Mouse (Mus musculus): ENCODE measurements around the gene H2-Oa. TPM values are rescaled to one million over a fixed set of nuclear protein-coding genes. Genes with fewer than 3 reads are reported as not detected.
"Not testable (repeated sequence)": the region's sequence is repeated elsewhere in the genome, so short reads cannot be mapped to it uniquely, and the experiment has no call there.

H2-Oa gene
- total and polyA plus RNA-seq, 2 experiments from 2014 or later = 0.31 TPM; not detected in 1

DNA sequence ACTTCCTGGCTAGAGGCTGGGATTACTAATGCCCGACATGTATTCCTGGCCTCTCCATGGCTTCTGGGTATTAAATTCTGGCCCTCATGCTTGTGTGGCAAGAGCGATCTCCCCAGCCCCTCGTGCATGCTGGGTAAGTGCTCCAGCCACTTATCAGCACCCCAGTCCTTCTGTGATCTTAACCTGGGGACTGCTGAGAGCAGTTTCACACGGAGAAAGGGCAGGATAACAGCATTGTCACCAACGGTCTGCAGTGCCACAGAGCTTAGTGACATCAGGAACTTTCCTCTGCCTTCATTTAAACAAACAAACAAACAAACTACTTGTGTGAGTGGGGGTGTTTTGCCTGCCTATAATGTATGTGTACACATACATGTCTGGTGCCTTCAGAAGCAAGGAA lies 48.1 kb downstream of the H2-Oa start:
- Histone ChIP-seq H3K27me3 (ENCODE audit: insufficient read depth, low read length) (peaks cover 33% of the 10 kb centered on the region), H3K4me2 (ENCODE audit: low read depth, low read length) (0 out of 2 replicates have a peak overlapping the region, but pooled peaks have one; percentile 49), H3K4me3 (ENCODE audit: low read length) (no peak overlapping the region), H3K27ac (no peak overlapping the region), H3K9me3 (ENCODE audit: low read length) (no peaks in the 10 kb centered on the region), H3K36me3 (ENCODE audit: insufficient read depth, low read length) (no peaks in the 10 kb centered on the region), H3K4me1 (ENCODE audit: insufficient read depth, low read length) (peaks cover 4% of the 10 kb centered on the region; the same call in 1 of the 2 replicates), H3K9ac (replicated peaks; ENCODE audit: low read length) (no peak overlapping the region)
- TF ChIP-seq CTCF (IDR thresholded peaks at IDR 0.05; ENCODE audit: low read depth) = no peak
- WGBS = 23% methylated on average over 5 of the region's 5 CpGs
- ATAC-seq (no peak), DNase-seq (ENCODE audit: low spot score) (no peak)

GRCm38 (mm10) chr17:34141448-34141847 lies 49.3 kb downstream of the H2-Oa start:
- no peak for TF ChIP-seq CTCF (IDR thresholded peaks at IDR 0.05; ENCODE audit: low read depth)
- Histone ChIP-seq H3K36me3 (ENCODE audit: insufficient read depth, low read length) (no peaks in the 10 kb centered on the region), H3K27ac (no peak overlapping the region), H3K4me1 (ENCODE audit: insufficient read depth, low read length) (peaks cover 4% of the 10 kb centered on the region; the same call in 1 of the 2 replicates), H3K4me3 (ENCODE audit: low read length) (no peak overlapping the region), H3K27me3 (ENCODE audit: insufficient read depth, low read length) (peaks cover 33% of the 10 kb centered on the region), H3K9ac (replicated peaks; ENCODE audit: low read length) (no peak overlapping the region), H3K4me2 (ENCODE audit: low read depth, low read length) (no peak overlapping the region), H3K9me3 (ENCODE audit: low read length) (no peaks in the 10 kb centered on the region)
- ATAC-seq (no peak), DNase-seq (ENCODE audit: low spot score) (no peak)
- WGBS = 43% methylated on average over 4 of the region's 4 CpGs

- Histone ChIP-seq H3K4me1 (ENCODE audit: insufficient read depth, low read length) (peaks cover 4% of the 10 kb centered on the region; the same call in 1 of the 2 replicates), H3K9ac (replicated peaks; ENCODE audit: low read length) (no peak overlapping the region), H3K36me3 (ENCODE audit: insufficient read depth, low read length) (no peaks in the 10 kb centered on the region), H3K27ac (no peak overlapping the region), H3K4me3 (ENCODE audit: low read length) (no peak overlapping the region), H3K27me3 (ENCODE audit: insufficient read depth, low read length) (peaks cover 33% of the 10 kb centered on the region), H3K9me3 (ENCODE audit: low read length) (no peaks in the 10 kb centered on the region), H3K4me2 (ENCODE audit: low read depth, low read length) (no peak overlapping the region)
- 80% methylated on average over 7 of the region's 7 CpGs for WGBS
- no peak for ATAC-seq
- no peak for TF ChIP-seq CTCF (IDR thresholded peaks at IDR 0.05; ENCODE audit: low read depth)
- no peak for DNase-seq (ENCODE audit: low spot score)
Observed at GRCm38 (mm10) chr17:34142456-34143010, 50.4 kb downstream of the H2-Oa start.

DNA sequence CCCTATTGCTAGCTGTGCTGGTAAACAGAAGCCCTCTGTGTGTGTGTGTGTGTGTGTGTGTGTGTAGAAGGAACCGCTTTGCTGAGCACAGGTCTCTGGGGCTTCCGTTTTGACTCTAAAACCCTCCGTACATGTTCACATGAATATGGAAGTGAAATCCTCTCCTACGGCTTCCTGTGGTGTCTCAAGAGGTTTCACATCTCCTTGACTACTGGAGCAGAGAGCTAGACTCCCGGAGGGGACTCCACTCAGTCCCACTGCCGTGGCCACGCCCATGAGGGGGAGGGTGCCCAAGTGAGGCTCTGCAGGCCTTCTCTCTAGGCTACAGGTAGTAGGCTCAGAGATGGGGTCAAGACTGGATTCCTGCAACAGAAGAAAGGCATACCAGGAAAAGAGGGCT lies 50.9 kb downstream of the H2-Oa start, which contains the start of gene H2-DMb2:
TSS of gene H2-DMb2 (plus strand) at position 275 of the 400 bp plus-strand sequence.
- H3K4me2 ChIP-seq (ENCODE audit: low read depth, low read length) = no peak within 1 kb of the TSS
- TF ChIP-seq CTCF (IDR thresholded peaks at IDR 0.05; ENCODE audit: low read depth) = no peak
- peaks cover 4% of the 10 kb centered on the region; the same call in 1 of the 2 replicates for H3K4me1 ChIP-seq (ENCODE audit: insufficient read depth, low read length)
- no peaks in the 10 kb centered on the region for H3K9me3 ChIP-seq (ENCODE audit: low read length)
- ATAC-seq (no peak), DNase-seq (ENCODE audit: low spot score) (no peak)
- H3K27ac ChIP-seq = no peak within 1 kb of the TSS
- no peak within 1 kb of the TSS for H3K4me3 ChIP-seq (ENCODE audit: low read length)
- H3K36me3 ChIP-seq (ENCODE audit: insufficient read depth, low read length) = no peaks in the 10 kb centered on the region
- H3K27me3 ChIP-seq (ENCODE audit: insufficient read depth, low read length) = peaks cover 28% of the 10 kb centered on the region
- no peak within 1 kb of the TSS for H3K9ac ChIP-seq (replicated peaks; ENCODE audit: low read length)
- WGBS = 30% methylated on average over 7 of the region's 7 CpGs

GRCm38 (mm10) chr17:34143461-34143860 lies 51.3 kb downstream of the H2-Oa start:
- WGBS = 62% methylated on average over 5 of the region's 5 CpGs
- H3K27me3 ChIP-seq (ENCODE audit: insufficient read depth, low read length) = peaks cover 24% of the 10 kb centered on the region
- no peak overlapping the region for H3K4me2 ChIP-seq (ENCODE audit: low read depth, low read length)
- ATAC-seq (no peak), DNase-seq (ENCODE audit: low spot score) (no peak)
- H3K9me3 ChIP-seq (ENCODE audit: low read length) = no peaks in the 10 kb centered on the region
- no peak overlapping the region for H3K4me3 ChIP-seq (ENCODE audit: low read length)
- peaks cover 4% of the 10 kb centered on the region; the same call in 1 of the 2 replicates for H3K4me1 ChIP-seq (ENCODE audit: insufficient read depth, low read length)
- no peak overlapping the region for H3K27ac ChIP-seq
- H3K36me3 ChIP-seq (ENCODE audit: insufficient read depth, low read length) = no peaks in the 10 kb centered on the region
- TF ChIP-seq CTCF (IDR thresholded peaks at IDR 0.05; ENCODE audit: low read depth) = no peak
- no peak overlapping the region for H3K9ac ChIP-seq (replicated peaks; ENCODE audit: low read length)

GRCm38 (mm10) chr17:34144221-34144620 lies 52.1 kb downstream of the H2-Oa start:
- WGBS = 93% methylated on average over 4 of the region's 4 CpGs
- ATAC-seq; H3K4me1 ChIP-seq (ENCODE audit: insufficient read depth, low read length): not testable (repeated sequence)

More at GRCm38 (mm10) chr17:34144221-34144620, 52.1 kb downstream of the H2-Oa start:
- peaks cover 17% of the 10 kb centered on the region for H3K27me3 ChIP-seq (ENCODE audit: insufficient read depth, low read length)
- H3K4me2 ChIP-seq (ENCODE audit: low read depth, low read length); DNase-seq (ENCODE audit: low spot score); H3K27ac ChIP-seq; H3K9ac ChIP-seq (replicated peaks; ENCODE audit: low read length); H3K36me3 ChIP-seq (ENCODE audit: insufficient read depth, low read length); H3K9me3 ChIP-seq (ENCODE audit: low read length); H3K4me3 ChIP-seq (ENCODE audit: low read length): not testable (repeated sequence)

Other genes with a start within 250 kb of the H2-Oa start
Only the 30 nearest of the 32 such genes appear.
- not detected in 2 replicates for gene Gm7029, start 218.5 kb upstream of the H2-Oa start, total RNA-seq (2014; rRNA removed)
- not detected in 2 replicates for gene Gm7029, start 218.5 kb upstream of the H2-Oa start, polyA plus RNA-seq (2015; fragmentation: Nextera tagmentation; extraction: Ambion mirVana)
- gene Kifc1, start 201.7 kb upstream of the H2-Oa start, total RNA-seq (2014; rRNA removed) = 5.8 and 9.9 TPM in 2 replicates
- 2.0 and 3.2 TPM in 2 replicates for gene Kifc1, start 201.7 kb upstream of the H2-Oa start, polyA plus RNA-seq (2015; fragmentation: Nextera tagmentation; extraction: Ambion mirVana)
- 1.3 TPM in 1 of 2 replicates, not detected in the other for gene Platr17, start 187.2 kb upstream of the H2-Oa start, total RNA-seq (2014; rRNA removed)
- 0.88 and 1.2 TPM in 2 replicates for gene Platr17, start 187.2 kb upstream of the H2-Oa start, polyA plus RNA-seq (2015; fragmentation: Nextera tagmentation; extraction: Ambion mirVana)
- gene Daxx, start 182.9 kb upstream of the H2-Oa start, total RNA-seq (2014; rRNA removed) = 52.1 and 58.4 TPM in 2 replicates
- gene Daxx, start 182.9 kb upstream of the H2-Oa start, polyA plus RNA-seq (2015; fragmentation: Nextera tagmentation; extraction: Ambion mirVana) = 39.0 and 41.9 TPM in 2 replicates
- gene Tapbp, start 176.4 kb upstream of the H2-Oa start, total RNA-seq (2014; rRNA removed) = 41.5 and 61.8 TPM in 2 replicates
- 39.1 and 40.2 TPM in 2 replicates for gene Tapbp, start 176.4 kb upstream of the H2-Oa start, polyA plus RNA-seq (2015; fragmentation: Nextera tagmentation; extraction: Ambion mirVana)
- 58.5 TPM in 2 replicates for gene Zbtb22, start 176.4 kb upstream of the H2-Oa start, total RNA-seq (2014; rRNA removed)
- gene Zbtb22, start 176.4 kb upstream of the H2-Oa start, polyA plus RNA-seq (2015; fragmentation: Nextera tagmentation; extraction: Ambion mirVana) = 20.8 and 23.0 TPM in 2 replicates
- gene Rgl2, start 162.8 kb upstream of the H2-Oa start, total RNA-seq (2014; rRNA removed) = 91.4 and 116 TPM in 2 replicates
- 36.1 and 36.8 TPM in 2 replicates for gene Rgl2, start 162.8 kb upstream of the H2-Oa start, polyA plus RNA-seq (2015; fragmentation: Nextera tagmentation; extraction: Ambion mirVana)
- 25.2 and 43.1 TPM in 2 replicates for gene Pfdn6, start 152.0 kb upstream of the H2-Oa start, total RNA-seq (2014; rRNA removed)
- gene Pfdn6, start 152.0 kb upstream of the H2-Oa start, polyA plus RNA-seq (2015; fragmentation: Nextera tagmentation; extraction: Ambion mirVana) = 168 and 195 TPM in 2 replicates
- gene Wdr46, start 151.7 kb upstream of the H2-Oa start, total RNA-seq (2014; rRNA removed) = 16.6 and 16.8 TPM in 2 replicates
- gene Wdr46, start 151.7 kb upstream of the H2-Oa start, polyA plus RNA-seq (2015; fragmentation: Nextera tagmentation; extraction: Ambion mirVana) = 16.7 and 17.9 TPM in 2 replicates
- gene B3galt4, start 140.9 kb upstream of the H2-Oa start, total RNA-seq (2014; rRNA removed) = 8.9 and 12.3 TPM in 2 replicates
- gene B3galt4, start 140.9 kb upstream of the H2-Oa start, polyA plus RNA-seq (2015; fragmentation: Nextera tagmentation; extraction: Ambion mirVana) = 10.7 and 11.6 TPM in 2 replicates
- 55.6 and 57.4 TPM in 2 replicates for gene Vps52, start 136.5 kb upstream of the H2-Oa start, total RNA-seq (2014; rRNA removed)
- gene Vps52, start 136.5 kb upstream of the H2-Oa start, polyA plus RNA-seq (2015; fragmentation: Nextera tagmentation; extraction: Ambion mirVana) = 62.1 and 63.2 TPM in 2 replicates
- gene Rps18, start 136.3 kb upstream of the H2-Oa start, total RNA-seq (2014; rRNA removed) = 1,180 and 1,309 TPM in 2 replicates
- gene Rps18, start 136.3 kb upstream of the H2-Oa start, polyA plus RNA-seq (2015; fragmentation: Nextera tagmentation; extraction: Ambion mirVana) = 904 and 918 TPM in 2 replicates
- gene H2-K1, start 92.0 kb upstream of the H2-Oa start, total RNA-seq (2014; rRNA removed) = 21.6 and 33.2 TPM in 2 replicates
- gene H2-K1, start 92.0 kb upstream of the H2-Oa start, polyA plus RNA-seq (2015; fragmentation: Nextera tagmentation; extraction: Ambion mirVana) = 23.9 and 26.2 TPM in 2 replicates
- 19.1 and 22.1 TPM in 2 replicates for gene Ring1, start 67.7 kb upstream of the H2-Oa start, total RNA-seq (2014; rRNA removed)
- 19.2 and 20.0 TPM in 2 replicates for gene Ring1, start 67.7 kb upstream of the H2-Oa start, polyA plus RNA-seq (2015; fragmentation: Nextera tagmentation; extraction: Ambion mirVana)
- gene H2-Ke6, start 64.3 kb upstream of the H2-Oa start, total RNA-seq (2014; rRNA removed) = 78.3 and 87.4 TPM in 2 replicates
- 74.9 and 78.9 TPM in 2 replicates for gene H2-Ke6, start 64.3 kb upstream of the H2-Oa start, polyA plus RNA-seq (2015; fragmentation: Nextera tagmentation; extraction: Ambion mirVana)
- 188 and 250 TPM in 2 replicates for gene Slc39a7, start 60.7 kb upstream of the H2-Oa start, total RNA-seq (2014; rRNA removed)
- 148 and 150 TPM in 2 replicates for gene Slc39a7, start 60.7 kb upstream of the H2-Oa start, polyA plus RNA-seq (2015; fragmentation: Nextera tagmentation; extraction: Ambion mirVana)
- 51.5 and 64.8 TPM in 2 replicates for gene Rxrb, start 60.5 kb upstream of the H2-Oa start, total RNA-seq (2014; rRNA removed)
- 48.7 and 49.2 TPM in 2 replicates for gene Rxrb, start 60.5 kb upstream of the H2-Oa start, polyA plus RNA-seq (2015; fragmentation: Nextera tagmentation; extraction: Ambion mirVana)
- gene Col11a2, start 52.9 kb upstream of the H2-Oa start, total RNA-seq (2014; rRNA removed) = 12.1 and 16.7 TPM in 2 replicates
- gene Col11a2, start 52.9 kb upstream of the H2-Oa start, polyA plus RNA-seq (2015; fragmentation: Nextera tagmentation; extraction: Ambion mirVana) = 5.4 TPM in 2 replicates
- 30.9 and 31.3 TPM in 2 replicates for gene H2-DMa, start 27.2 kb downstream of the H2-Oa start, total RNA-seq (2014; rRNA removed)
- gene H2-DMa, start 27.2 kb downstream of the H2-Oa start, polyA plus RNA-seq (2015; fragmentation: Nextera tagmentation; extraction: Ambion mirVana) = 23.5 and 24.1 TPM in 2 replicates
- gene Brd2, start 30.3 kb downstream of the H2-Oa start, total RNA-seq (2014; rRNA removed) = 180 and 195 TPM in 2 replicates
- gene Brd2, start 30.3 kb downstream of the H2-Oa start, polyA plus RNA-seq (2015; fragmentation: Nextera tagmentation; extraction: Ambion mirVana) = 101 and 108 TPM in 2 replicates
- gene H2-DMb2, start 51.0 kb downstream of the H2-Oa start, total RNA-seq (2014; rRNA removed) = 0.16 TPM in 1 of 2 replicates, not detected in the other
- gene H2-DMb2, start 51.0 kb downstream of the H2-Oa start, polyA plus RNA-seq (2015; fragmentation: Nextera tagmentation; extraction: Ambion mirVana) = 0.58 and 0.59 TPM in 2 replicates
- gene H2-DMb1, start 60.7 kb downstream of the H2-Oa start, total RNA-seq (2014; rRNA removed) = 1.8 and 3.0 TPM in 2 replicates
- 1.4 and 1.8 TPM in 2 replicates for gene H2-DMb1, start 60.7 kb downstream of the H2-Oa start, polyA plus RNA-seq (2015; fragmentation: Nextera tagmentation; extraction: Ambion mirVana)
- gene Tap1, start 95.2 kb downstream of the H2-Oa start, total RNA-seq (2014; rRNA removed) = 14.0 and 14.1 TPM in 2 replicates
- 8.0 and 8.1 TPM in 2 replicates for gene Tap1, start 95.2 kb downstream of the H2-Oa start, polyA plus RNA-seq (2015; fragmentation: Nextera tagmentation; extraction: Ambion mirVana)
- 0.68 and 4.3 TPM in 2 replicates for gene Psmb9, start 95.4 kb downstream of the H2-Oa start, total RNA-seq (2014; rRNA removed)
- 2.8 and 4.2 TPM in 2 replicates for gene Psmb9, start 95.4 kb downstream of the H2-Oa start, polyA plus RNA-seq (2015; fragmentation: Nextera tagmentation; extraction: Ambion mirVana)
- 2.8 and 5.0 TPM in 2 replicates for gene Psmb8, start 105.4 kb downstream of the H2-Oa start, total RNA-seq (2014; rRNA removed)
- 6.5 and 6.9 TPM in 2 replicates for gene Psmb8, start 105.4 kb downstream of the H2-Oa start, polyA plus RNA-seq (2015; fragmentation: Nextera tagmentation; extraction: Ambion mirVana)
- 0.89 and 1.8 TPM in 2 replicates for gene Tap2, start 111.2 kb downstream of the H2-Oa start, total RNA-seq (2014; rRNA removed)
- 3.8 and 6.5 TPM in 2 replicates for gene Tap2, start 111.2 kb downstream of the H2-Oa start, polyA plus RNA-seq (2015; fragmentation: Nextera tagmentation; extraction: Ambion mirVana)
- 0.14 and 0.42 TPM in 2 replicates for gene H2-Ob, start 146.6 kb downstream of the H2-Oa start, total RNA-seq (2014; rRNA removed)
- 0.13 and 0.35 TPM in 2 replicates for gene H2-Ob, start 146.6 kb downstream of the H2-Oa start, polyA plus RNA-seq (2015; fragmentation: Nextera tagmentation; extraction: Ambion mirVana)
- gene H2-Ab1, start 165.3 kb downstream of the H2-Oa start, total RNA-seq (2014; rRNA removed) = 1.1 and 3.5 TPM in 2 replicates
- 2.9 and 3.1 TPM in 2 replicates for gene H2-Ab1, start 165.3 kb downstream of the H2-Oa start, polyA plus RNA-seq (2015; fragmentation: Nextera tagmentation; extraction: Ambion mirVana)
- 1.0 and 1.3 TPM in 2 replicates for gene H2-Aa, start 195.5 kb downstream of the H2-Oa start, total RNA-seq (2014; rRNA removed)
- 0.95 and 1.4 TPM in 2 replicates for gene H2-Aa, start 195.5 kb downstream of the H2-Oa start, polyA plus RNA-seq (2015; fragmentation: Nextera tagmentation; extraction: Ambion mirVana)
- 0.52 and 0.93 TPM in 2 replicates for gene H2-Eb1, start 213.5 kb downstream of the H2-Oa start, total RNA-seq (2014; rRNA removed)
- 4.1 and 5.3 TPM in 2 replicates for gene H2-Eb1, start 213.5 kb downstream of the H2-Oa start, polyA plus RNA-seq (2015; fragmentation: Nextera tagmentation; extraction: Ambion mirVana)